Mouse (Mus musculus) R1 (cell line): ENCODE measurements around the gene Vmn2r83.

Experiments used
- DNase-seq: peaks from one replicate; pipeline ENCODE4 v3.0.0-alpha.2; 2018; ENCODE audit warnings: low read depth, low spot score

The Vmn2r83 gene

GRCm38 (mm10) chr10:79537271-79537670 lies 68.7 kb downstream of the Vmn2r83 start:
- no peak for DNase-seq

- DNase-seq: no peak
These were observed 69.2 kb downstream of the Vmn2r83 start for GRCm38 (mm10) chr10:79537781-79538180.

GRCm38 (mm10) chr10:79538323-79538722 lies 69.8 kb downstream of the Vmn2r83 start:
- DNase-seq: no peak

DNA sequence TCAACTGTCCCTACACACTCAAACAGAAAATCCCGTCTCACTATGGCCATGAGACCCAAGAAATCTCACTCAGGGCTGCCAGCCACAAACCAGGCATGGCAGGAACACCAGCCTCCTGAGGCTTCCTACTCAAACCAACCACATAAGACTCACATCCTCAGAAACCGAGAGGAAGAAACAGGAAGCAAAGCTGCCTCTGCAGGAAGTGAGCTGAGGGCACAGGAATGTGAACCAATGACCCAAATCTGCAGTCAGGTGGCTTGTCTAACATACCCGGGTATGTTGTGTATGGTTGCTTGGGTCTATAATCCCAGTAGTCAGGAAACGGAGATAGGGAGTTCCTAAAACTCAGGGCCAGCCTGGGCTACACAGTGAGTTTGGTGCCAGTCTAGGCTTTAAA lies 70.3 kb downstream of the Vmn2r83 start:
- no peak for DNase-seq

GRCm38 (mm10) chr10:79539701-79540495 lies 71.4 kb downstream of the Vmn2r83 start:
- DNase-seq: no peak

- no peak for DNase-seq
These were observed 72.2 kb downstream of the Vmn2r83 start for GRCm38 (mm10) chr10:79540746-79541145.

- no peak for DNase-seq
These were observed 73.0 kb downstream of the Vmn2r83 start for GRCm38 (mm10) chr10:79541522-79541921.

GRCm38 (mm10) chr10:79542171-79542570 lies 73.6 kb downstream of the Vmn2r83 start:
- no peak for DNase-seq
